Mouse (Mus musculus): Measurements from ENCODE around the gene Zfr2. TPM values are rescaled to one million over a fixed set of nuclear protein-coding genes. Genes with fewer than 3 reads are reported as not detected.

Zfr2 gene
- total and polyA plus RNA-seq, 3 experiments, result 0.81 to 1.4 TPM; not detected in 1

DNA sequence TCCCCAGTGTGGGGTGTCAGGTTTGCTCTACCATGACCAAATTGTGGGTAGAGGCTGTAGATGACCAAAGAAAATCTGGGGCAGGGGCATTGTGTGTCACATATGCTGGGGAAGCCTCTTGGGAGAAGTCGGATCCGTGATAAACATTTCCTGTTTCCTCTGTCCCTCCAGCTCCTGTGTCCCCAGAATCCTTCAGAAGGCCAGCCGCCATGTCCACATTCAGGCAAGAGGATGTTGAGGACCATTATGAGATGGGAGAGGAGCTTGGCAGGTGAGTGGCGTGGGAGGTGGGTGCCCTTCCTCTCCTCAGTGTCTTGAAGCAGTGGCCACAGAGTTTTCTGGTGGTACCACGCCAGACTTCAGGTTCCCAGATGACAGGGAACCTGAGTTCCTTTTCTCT lies 49.1 kb upstream of the Zfr2 start, which contains the start of gene 4930442H23Rik:
Gene 4930442H23Rik (minus strand): TSS at position 45 of the 400 bp plus-strand sequence.
- peaks cover 21% of the 10 kb centered on the region for H3K79me2 ChIP-seq (ENCODE audit: control insufficient read depth, insufficient read depth, low read length, poor library complexity)
- H3K27me3 ChIP-seq (ENCODE audit: control insufficient read depth in 1 of 2, insufficient read depth in 2 of 2, low read length in 2 of 2), result no peaks in the 10 kb centered on the region
- H3K9me3 ChIP-seq (replicated peaks; ENCODE audit: insufficient read depth, low read length), result no peaks in the 10 kb centered on the region
- H3K4me3 ChIP-seq (ENCODE audit: control insufficient read depth in 1 of 2, insufficient read depth in 1 of 2, low read depth in 2 of 2, low read length in 2 of 2), result peak within 1 kb of the TSS; percentile 58 to 82
- peaks cover 0 to 12% of the 10 kb centered on the region in 2 experiments; a peak in 2 of 4 replicates for H3K4me1 ChIP-seq (ENCODE audit: control insufficient read depth in 1 of 2, insufficient read depth in 2 of 2, low read length in 2 of 2)
- peak; percentile 23 for DNase-seq (ENCODE audit: low read depth, low spot score)
- TF ChIP-seq CHD2 (IDR thresholded peaks at IDR 0.05; ENCODE audit: low read length) (no peak), TAL1 (IDR thresholded peaks at IDR 0.05; ENCODE audit: low read length) (no peak), SIN3A (IDR thresholded peaks at IDR 0.05; ENCODE audit: low read length) (no peak), ZKSCAN1 (IDR thresholded peaks at IDR 0.05; ENCODE audit: low read depth, low read length) (no peak), EP300 (IDR thresholded peaks at IDR 0.05; ENCODE audit: low read depth in 1 of 2, low read length in 2 of 2) (no peak), JUND (IDR thresholded peaks at IDR 0.05; ENCODE audit: low read depth, low read length) (no peak), MAFK (IDR thresholded peaks at IDR 0.05; ENCODE audit: borderline replicate concordance, low read depth, low read length) (no peak), POLR2AphosphoS5 (IDR thresholded peaks at IDR 0.05; ENCODE audit: borderline replicate concordance, low read depth, low read length) (no peak), RCOR1 (IDR thresholded peaks at IDR 0.05; ENCODE audit: low read depth, low read length) (no peak), KAT2A (conservative IDR thresholded peaks at IDR 0.05; ENCODE audit: low read depth, low read length) (no peak), NRF1 (IDR thresholded peaks at IDR 0.05; ENCODE audit: insufficient read depth, low read depth, low read length, poor library complexity, severe bottlenecking) (no peak), TCF12 (IDR thresholded peaks at IDR 0.05; ENCODE audit: low read depth, low read length) (no peak), MEF2A (IDR thresholded peaks at IDR 0.05; ENCODE audit: extremely low read depth, insufficient replicate concordance, low read depth, low read length, poor library complexity, severe bottlenecking) (no peak), POLR2A (IDR thresholded peaks at IDR 0.05; ENCODE audit: control insufficient read depth in 1 of 2, insufficient read depth in 1 of 2, low read depth in 1 of 2, low read length in 2 of 2, poor library complexity in 1 of 2) (no peak), SMC3 (IDR thresholded peaks at IDR 0.05; ENCODE audit: low read depth, low read length) (no peak), GABPA (IDR thresholded peaks at IDR 0.05; ENCODE audit: low read depth, low read length) (no peak), GATA1 (IDR thresholded peaks at IDR 0.05; ENCODE audit: low read depth, low read length) (no peak), ZMIZ1 (IDR thresholded peaks at IDR 0.05; ENCODE audit: low read depth, low read length) (no peak), ZC3H11A (IDR thresholded peaks at IDR 0.05; ENCODE audit: low read depth, low read length) (no peak), MYC (IDR thresholded peaks at IDR 0.05; ENCODE audit: low read depth, low read length) (no peak)
- peak within 1 kb of the TSS; percentile 86 for H3K9ac ChIP-seq (ENCODE audit: control insufficient read depth, low read depth, low read length, poor library complexity, severe bottlenecking)
- H3K27ac ChIP-seq (ENCODE audit: control insufficient read depth, low read depth, low read length), result peak within 1 kb of the TSS; percentile 89
- H3K36me3 ChIP-seq (ENCODE audit: control insufficient read depth in 1 of 2, insufficient read depth in 2 of 2, low read length in 2 of 2), result peaks cover 1 to 5% of the 10 kb centered on the region in 2 experiments; a peak in 3 of 4 replicates

- Histone ChIP-seq H3K4me3 (ENCODE audit: control insufficient read depth in 1 of 2, insufficient read depth in 1 of 2, low read depth in 2 of 2, low read length in 2 of 2) (no peak overlapping the region), H3K79me2 (ENCODE audit: control insufficient read depth, insufficient read depth, low read length, poor library complexity) (peaks cover 11% of the 10 kb centered on the region), H3K27me3 (ENCODE audit: control insufficient read depth in 1 of 2, insufficient read depth in 2 of 2, low read length in 2 of 2) (no peaks in the 10 kb centered on the region), H3K4me1 (ENCODE audit: control insufficient read depth in 1 of 2, insufficient read depth in 2 of 2, low read length in 2 of 2) (peaks cover 0 to 5% of the 10 kb centered on the region in 2 experiments; a peak in 1 of 4 replicates), H3K27ac (ENCODE audit: control insufficient read depth, low read depth, low read length) (no peak overlapping the region), H3K36me3 (ENCODE audit: control insufficient read depth in 1 of 2, insufficient read depth in 2 of 2, low read length in 2 of 2) (peaks cover 0 to 1% of the 10 kb centered on the region in 2 experiments; a peak in 1 of 4 replicates), H3K9me3 (replicated peaks; ENCODE audit: insufficient read depth, low read length) (no peaks in the 10 kb centered on the region), H3K9ac (ENCODE audit: control insufficient read depth, low read depth, low read length, poor library complexity, severe bottlenecking) (no peak overlapping the region)
- no peak for DNase-seq (ENCODE audit: low read depth, low spot score)
- TF ChIP-seq MYB (IDR thresholded peaks at IDR 0.05; ENCODE audit: low read depth, low read length) (no peak), USF1 (IDR thresholded peaks at IDR 0.05; ENCODE audit: low read depth, low read length) (no peak), GABPA (IDR thresholded peaks at IDR 0.05; ENCODE audit: low read depth, low read length) (no peak), RCOR1 (IDR thresholded peaks at IDR 0.05; ENCODE audit: low read depth, low read length) (no peak), ELF1 (IDR thresholded peaks at IDR 0.05; ENCODE audit: low read depth, low read length) (no peak), E2F4 (IDR thresholded peaks at IDR 0.05; ENCODE audit: borderline replicate concordance, low read depth, low read length) (no peak), MAFK (IDR thresholded peaks at IDR 0.05; ENCODE audit: borderline replicate concordance, low read depth, low read length) (no peak), ZNF384 (IDR thresholded peaks at IDR 0.05; ENCODE audit: low read depth, low read length) (no peak), MAZ (IDR thresholded peaks at IDR 0.05; ENCODE audit: low read depth, low read length) (no peak), SIN3A (IDR thresholded peaks at IDR 0.05; ENCODE audit: low read length) (no peak)
These were observed 48.2 kb upstream of the Zfr2 start for GRCm38 (mm10) chr10:81184765-81185164.

All from MEL (cell line).